Mouse (Mus musculus): ENCODE data around the gene Stard10.

Gene Stard10

DNA sequence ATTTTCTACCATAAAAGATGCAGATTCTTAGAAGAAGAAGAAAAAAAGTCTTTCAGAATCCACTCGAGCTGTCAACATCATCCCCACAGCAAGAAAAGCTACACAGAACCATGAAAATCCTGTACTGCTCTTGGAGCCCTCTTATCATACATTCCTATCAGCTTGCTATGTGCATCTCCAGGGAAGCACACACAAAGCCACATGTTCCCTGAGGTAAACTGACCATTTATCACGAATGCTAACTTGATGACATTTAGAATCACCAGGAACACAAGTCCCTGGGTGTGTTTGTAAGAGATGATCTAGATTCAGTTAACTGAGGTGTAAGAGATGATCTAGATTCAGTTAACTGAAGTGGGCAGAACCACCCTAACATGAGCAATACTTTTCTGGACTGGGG, 10.0 kb upstream of the Stard10 start:
- DNase-seq, result no peak

DNA sequence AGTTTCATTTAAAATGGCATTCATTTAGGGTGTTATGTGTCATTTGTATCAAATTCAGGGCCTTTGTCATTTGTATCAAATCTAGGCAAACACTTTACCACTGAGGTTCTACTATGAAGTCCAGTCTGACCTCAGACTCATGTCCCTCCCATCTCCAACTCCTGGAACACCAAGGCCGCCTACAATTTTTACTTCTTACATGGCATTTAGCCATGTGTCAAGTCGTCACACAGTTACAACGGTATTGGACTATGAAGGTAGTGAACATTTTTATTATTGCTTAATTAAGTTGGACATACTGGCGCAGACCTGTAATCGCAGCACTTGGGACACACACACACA, 6.9 kb upstream of the Stard10 start:
- no peak for DNase-seq

DNA sequence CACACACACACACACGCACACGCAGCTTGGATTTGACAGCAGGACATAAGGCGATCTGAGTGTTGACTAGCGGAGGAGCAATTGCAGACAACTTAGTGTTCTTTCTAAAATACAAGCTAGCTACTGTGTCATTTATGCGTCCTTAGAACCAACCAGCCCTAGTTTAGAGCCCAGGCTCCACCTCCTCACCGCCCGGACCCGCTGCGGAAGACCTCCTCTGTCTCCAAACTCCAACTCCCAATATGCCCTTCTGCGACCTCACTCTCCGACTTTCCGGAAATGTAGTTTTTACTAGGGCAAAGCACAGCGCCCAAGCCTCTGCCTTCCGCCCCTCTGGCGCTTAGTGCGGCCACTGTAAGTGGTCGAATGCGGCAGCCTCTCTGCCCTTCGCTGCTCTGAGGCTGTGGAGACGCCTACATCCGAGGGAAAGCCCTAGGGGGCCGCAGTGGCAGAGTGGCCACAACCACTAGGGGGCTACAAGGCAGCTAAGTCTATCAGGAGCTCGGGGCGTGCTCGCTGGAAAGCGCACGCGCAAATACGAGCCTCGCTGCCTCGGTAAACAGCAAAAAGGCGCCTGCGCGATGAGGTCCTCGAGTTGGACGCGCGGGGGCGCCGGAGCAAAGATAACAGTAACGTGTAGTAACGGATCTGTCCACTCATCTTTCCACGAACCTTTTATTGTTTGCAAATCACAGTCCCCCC, 6.4 kb upstream of the Stard10 start:
- DNase-seq, result peak; percentile 99

DNA sequence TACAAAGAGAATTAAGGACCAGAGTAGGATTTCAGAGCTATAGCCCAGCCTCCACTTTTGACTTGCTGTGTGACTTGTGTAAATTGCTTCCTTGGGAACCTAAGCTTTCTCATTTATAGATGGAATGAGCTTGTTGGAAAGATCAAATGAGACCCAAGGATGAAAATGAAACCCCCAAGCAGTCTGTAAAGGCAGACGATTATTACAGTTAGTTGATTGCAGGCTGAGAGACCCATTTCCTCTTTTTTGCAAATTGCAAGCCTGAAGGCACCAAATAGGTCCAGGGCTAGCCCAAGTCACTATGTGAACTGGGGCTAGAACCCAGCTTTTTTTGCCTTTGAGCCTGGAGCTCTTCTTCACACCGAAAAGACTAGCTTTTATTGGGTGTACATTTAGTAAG, 5.8 kb upstream of the Stard10 start:
- no peak for DNase-seq

DNA sequence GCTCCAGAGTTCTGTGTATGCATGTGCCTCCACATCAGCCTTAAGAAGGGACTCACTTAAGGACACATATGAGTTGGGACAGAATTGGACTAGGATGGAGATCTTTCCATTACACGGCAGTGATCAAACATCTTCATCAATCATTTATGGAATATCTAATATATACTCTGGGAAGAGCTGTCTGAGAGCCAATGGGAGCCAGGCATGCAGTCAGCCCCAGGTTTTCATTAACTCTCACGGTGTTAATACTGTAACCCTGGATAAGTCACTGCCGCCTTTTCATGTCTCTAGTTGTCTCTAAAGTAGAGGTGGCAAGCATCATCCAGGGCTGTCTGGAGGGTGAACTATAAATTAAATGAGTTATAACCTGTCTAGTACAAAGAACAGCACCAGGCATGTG, 3.9 kb upstream of the Stard10 start:
- no peak for DNase-seq

DNA sequence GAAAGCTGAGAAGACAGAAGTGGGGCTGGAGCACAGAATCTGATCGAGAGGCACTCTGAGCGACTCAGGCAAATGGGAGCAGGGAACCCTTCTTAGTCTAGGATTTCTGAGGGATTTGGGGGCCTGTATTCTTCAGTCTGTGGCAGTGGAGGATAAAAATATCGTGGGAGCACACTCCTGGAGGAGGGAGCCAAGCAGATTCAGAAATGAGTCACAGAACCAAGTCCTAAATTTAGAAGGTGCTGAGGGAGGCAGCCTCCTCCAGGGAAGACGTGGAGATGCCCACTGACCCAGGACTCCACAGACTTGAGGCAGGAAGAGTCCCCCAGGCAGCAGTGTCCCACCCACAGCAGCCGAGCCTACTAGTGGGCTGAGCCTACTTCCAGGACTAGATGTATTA, 2.5 kb upstream of the Stard10 start:
- DNase-seq, result no peak

DNA sequence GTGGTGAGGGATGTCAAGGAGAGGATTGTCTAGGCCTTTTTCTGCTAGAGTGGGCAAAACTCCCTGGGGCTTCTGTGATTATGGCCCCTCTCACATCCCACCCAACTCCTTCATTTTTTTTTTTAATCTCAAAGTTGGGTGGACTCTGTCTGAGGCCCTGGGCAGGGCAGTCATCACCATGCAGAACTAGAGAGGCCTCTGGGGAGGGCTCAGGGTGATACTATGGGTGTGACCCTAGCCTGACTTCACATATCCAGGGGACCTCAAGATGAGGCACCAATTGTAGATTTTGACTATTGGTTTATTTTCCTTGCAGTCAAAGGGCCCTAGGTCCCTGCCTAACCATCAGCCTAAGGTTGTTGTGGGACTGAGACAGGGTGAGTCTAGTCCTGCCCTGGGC, 1.2 kb upstream of the Stard10 start:
- no peak for DNase-seq

DNA sequence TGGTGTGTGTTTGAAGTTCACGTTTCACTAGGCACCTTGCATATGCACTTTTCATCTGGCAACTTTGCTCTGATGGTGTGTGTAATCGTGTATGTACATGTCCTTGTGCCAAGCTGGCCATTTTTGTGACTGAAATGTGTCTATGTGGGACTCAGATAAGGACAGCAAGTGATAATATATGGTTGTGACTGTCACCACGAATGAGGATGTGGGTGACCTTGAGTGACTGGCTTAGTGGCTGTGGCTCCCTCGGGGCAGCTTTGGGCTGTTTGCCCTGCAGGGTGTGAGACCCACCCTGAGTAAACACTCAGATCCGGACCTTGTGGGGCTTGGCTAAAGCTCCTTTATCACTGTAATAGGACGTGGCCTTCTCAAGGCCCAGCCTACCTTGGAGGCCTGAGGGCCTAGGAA, 290 bp upstream of the Stard10 start:
- no peak for DNase-seq

DNA sequence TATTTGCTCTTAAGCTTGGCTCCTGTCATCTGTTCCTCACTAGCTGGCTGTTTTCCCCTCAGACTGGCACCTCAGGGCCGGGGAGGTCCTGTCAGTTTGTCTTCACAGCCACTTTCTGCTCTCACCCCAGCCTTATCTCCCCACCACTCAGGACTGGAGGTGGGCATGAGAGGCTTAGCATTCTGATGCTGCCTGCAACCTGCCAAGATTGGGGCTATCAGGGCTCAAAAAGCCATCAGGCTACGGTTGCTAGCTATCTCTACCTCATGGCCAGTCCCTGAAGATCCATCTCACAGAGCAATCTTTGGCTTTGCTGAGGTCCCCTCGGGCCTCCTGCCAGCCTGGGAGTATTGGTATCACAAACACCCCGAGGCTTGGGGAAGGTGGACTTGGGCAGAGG, 2.0 kb downstream of the Stard10 start:
- no peak for DNase-seq

DNA sequence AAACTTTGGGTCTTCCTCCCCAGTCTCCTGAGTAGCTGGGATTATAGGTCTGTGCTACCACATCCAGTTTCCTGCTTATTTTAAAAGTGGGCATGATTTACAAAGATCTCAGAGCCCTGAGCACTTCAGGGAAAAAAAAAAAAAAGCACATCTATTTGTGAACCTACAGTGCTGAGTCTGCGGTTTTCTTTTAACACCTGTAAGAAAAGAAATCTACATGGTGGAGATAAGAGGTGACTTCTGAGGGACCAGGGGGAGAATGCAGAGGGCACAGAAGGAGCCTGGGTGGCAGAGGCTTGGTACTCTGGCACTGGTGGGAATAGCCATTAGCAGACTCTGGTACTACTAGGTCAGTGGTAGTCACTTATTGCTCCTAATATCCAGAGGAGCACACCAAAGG, 2.9 kb downstream of the Stard10 start:
- DNase-seq, result no peak

DNA sequence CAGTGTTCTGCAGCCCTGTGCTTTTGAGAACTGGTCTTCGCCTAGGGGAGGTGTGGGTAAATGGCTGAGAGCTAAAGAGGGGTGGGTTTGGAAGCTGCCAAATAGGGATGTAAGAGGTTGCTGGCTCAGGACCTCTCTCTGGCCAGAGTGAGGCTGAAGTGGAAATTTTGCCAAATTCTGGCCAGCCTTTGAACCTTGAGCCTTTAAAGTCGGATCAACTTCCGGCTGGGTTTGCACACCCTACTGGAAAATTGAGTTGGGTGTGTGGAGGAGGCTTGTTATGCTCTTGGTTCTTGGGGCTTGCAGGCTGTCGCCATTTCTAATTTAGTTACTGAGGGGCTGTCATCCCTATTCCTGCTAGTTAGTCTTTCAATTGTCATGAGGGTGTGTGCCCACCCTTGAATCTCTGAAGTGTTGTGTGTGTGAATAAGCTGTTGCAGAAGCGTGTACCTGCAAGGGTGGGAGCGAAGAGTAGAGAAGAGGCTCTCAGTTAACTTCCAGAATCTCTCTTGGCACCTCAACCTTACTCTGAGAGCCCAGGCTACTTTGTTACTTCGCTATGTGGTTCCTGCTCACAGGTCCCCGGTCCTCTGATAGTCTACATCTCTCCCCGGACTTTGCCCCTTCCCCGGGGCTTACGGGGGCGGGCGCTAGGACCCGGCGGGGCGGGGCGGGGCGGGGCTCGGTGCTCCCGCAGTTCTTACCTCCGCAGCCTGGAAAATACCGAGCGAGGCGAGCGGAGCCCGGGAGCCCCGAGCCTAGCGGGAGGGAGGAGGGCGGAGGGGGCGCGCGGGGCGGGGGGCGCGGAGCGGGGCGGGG, 3.7 kb downstream of the Stard10 start:
- peak; percentile 75 for DNase-seq

DNA sequence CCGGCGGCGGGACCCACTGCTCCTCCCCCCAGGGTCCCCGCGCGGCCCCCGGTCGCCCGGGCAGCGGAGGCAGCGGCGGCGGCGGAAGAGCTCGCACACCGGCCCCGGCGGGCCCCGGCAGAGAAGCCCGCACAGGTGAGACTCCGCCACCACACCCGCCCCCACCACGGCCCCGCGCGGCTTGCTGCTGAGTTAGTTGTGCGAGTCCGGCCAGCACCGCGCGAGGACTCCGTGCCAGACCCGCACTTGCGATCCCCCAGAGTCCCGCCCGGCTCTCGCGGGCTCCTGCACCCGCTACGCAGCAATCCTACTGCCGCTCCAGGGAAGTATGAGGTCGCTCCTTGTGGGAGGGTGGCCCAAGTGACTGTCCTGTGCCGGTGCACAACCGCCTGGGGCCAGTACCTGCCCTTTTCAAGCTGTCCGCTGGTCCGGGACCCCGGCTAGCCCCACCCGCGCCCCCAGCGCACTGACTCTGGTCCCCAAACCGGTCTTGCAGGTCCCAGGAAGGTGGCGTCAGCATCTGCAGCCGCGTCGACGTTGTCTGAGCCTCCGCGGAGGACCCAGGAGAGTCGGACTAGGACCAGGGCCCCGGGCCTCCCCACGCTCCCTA, 4.4 kb downstream of the Stard10 start:
- DNase-seq, result peak; percentile 73

DNA sequence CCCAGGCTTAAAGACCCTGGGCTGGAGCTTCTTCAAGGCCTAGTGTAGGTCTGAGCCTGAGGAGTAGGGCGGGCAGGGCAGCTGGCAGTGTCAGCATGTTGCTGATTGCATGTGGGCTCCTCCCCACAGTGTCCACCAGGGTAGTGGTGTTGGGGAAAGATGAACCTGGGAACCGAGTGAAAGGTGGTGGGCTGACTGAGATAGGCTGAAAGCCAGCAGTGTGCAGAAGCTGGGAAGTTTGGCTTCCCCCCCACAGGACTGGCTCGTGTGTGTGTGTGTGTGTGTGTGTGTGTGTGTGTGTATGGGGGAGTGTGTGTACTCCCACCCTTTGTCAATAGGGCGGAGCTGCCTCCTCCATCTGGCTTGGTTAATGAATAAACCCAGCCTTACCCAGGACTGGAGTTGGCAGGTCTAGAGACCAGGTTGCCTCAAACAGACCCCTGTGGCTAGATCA, 6.3 kb downstream of the Stard10 start:
- peak; percentile 68 for DNase-seq

DNA sequence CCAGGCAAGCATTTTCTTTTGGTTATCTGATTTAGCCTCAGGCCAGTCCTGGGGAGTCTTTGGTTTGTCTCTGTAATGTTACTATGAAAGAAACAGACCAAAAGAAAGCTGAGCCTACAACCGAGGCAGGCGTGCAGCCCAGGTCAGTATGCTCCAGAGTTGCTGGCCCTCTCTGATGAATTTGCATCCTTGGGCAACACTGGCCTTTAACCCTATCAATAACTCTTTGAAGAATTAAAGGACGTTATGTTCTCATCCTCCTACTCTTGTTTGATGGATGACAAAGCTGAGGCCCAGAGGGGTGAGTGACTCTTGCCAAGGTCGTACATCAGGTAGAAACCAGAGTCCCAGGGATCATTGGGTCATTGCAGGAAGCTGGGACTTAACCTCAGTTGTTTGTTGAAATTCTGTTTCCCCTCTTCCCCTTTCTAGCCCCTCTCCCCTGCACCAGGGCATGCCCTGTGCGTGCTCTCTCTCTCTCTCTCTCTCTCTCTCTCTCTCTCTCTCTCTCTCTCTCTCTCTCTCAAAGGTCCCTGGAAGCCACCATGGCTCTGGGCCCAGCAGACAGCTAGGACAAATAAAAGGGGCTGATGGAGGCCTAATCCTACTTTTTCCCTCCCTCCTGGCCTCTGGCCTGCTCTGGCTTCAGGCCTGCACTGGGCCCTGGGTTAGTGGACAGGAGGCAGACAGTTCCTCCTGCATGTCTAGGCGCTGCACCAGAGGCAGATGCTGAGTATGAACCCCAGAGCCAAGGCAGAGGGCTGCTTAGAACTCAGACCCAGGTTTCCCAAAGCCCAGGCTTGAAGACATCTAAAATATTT, 7.5 kb downstream of the Stard10 start:
- no peak for DNase-seq

DNA sequence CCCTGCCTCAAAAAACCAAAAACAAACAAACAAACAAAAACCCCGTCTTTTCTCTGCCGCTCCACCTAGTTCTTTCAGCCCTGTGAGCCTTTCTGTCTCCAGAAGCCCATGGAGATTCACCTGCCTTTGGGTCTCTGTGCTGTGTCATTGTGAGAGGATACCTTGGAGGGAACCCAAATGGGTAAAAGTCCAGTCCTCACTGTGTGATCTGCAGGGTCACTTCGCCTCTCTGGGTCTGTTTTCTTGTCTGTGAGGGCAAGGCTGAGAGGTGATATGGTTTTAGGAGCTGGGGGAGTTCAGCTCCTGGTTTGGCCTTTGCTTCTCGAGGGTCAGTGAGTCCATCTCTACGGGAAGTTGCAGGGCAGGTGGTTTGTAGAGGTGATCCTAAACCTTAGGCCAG, 9.1 kb downstream of the Stard10 start:
- DNase-seq, result peak; percentile 44

DNA sequence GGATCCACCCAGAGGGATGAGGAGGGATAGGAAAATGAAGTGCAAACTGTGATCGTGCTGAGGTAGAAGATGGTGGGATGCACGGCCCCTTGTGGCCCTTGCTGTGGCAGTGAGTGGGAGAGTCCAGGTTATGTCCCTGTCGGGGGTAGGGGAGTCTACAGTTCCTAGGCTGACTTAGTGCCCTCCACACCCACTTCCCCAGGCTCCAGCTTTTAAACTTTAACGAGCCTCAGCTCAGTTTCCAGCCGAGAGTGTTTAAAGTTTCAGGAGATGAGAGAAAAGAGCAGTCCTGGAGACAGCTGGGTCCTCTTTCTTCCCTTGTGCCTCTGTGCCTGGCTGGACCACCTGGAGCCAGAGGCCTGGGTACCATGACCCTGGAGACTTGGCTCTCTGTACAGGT, 10.4 kb downstream of the Stard10 start:
- no peak for DNase-seq

DNA sequence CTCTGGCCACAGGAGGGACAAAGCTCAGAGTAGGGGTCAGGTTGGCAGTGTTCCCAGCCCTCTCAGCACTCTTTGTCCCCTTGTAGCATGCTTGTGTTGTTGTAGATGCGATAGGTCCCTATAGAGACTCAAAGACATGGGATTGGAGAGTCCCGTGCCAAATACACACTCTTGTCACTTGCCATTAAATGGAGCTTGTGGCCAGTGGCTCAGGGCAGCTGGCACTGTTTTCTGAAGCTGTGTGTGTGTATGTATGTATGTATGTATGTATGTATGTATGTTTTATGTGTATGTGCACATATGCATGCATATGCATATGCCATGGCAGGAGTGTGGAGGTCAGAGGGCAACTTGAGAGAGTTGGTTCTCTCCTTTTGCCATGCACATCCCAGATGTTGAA, 10.9 kb downstream of the Stard10 start:
- DNase-seq, result no peak

DNA sequence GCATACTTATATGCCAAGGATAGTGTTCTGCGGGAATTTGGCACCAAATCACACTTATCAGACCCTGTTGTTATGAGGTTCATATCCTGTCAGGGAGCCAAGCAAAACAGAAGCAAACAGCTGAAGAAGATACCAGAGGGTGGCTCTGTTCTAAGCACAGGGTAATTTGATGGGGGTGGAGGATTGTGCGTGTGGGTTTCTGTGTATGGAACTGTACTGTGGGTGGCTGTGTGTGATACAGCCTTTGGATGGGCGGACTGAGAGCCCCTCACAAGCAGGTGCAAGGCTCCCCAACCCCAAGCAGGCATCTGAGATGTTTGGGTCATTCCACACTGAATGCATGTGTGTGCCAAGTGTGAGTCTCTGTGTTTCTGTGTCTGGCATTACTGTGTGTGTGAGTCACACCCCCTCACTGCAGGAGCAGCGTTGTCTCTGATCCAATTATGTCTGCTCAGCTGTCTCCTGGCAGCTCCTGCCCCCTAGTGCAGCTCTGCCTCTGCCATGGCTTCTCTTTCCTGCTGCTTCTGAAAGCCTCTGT, 11.8 kb downstream of the Stard10 start:
- no peak for DNase-seq

DNA sequence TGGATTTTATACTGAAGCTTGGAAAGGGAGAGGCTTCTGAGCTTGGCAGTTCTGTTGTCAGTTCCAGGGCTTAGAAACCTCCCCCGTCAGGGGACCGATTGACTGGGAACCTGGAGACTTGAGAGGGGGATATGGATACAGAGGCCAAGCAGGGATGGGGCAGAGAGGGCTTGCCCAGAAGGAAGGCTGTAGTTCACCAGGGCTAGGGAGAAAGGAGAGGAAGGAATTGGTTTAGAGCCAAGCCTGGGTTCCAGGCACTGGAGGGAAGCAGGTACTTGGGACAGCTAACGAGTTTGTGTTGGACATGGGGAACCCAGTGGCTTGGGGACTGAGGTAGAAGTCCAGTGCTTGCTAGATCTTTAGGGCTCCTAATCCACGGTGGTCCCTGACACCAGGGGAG, 12.7 kb downstream of the Stard10 start:
- no peak for DNase-seq

DNA sequence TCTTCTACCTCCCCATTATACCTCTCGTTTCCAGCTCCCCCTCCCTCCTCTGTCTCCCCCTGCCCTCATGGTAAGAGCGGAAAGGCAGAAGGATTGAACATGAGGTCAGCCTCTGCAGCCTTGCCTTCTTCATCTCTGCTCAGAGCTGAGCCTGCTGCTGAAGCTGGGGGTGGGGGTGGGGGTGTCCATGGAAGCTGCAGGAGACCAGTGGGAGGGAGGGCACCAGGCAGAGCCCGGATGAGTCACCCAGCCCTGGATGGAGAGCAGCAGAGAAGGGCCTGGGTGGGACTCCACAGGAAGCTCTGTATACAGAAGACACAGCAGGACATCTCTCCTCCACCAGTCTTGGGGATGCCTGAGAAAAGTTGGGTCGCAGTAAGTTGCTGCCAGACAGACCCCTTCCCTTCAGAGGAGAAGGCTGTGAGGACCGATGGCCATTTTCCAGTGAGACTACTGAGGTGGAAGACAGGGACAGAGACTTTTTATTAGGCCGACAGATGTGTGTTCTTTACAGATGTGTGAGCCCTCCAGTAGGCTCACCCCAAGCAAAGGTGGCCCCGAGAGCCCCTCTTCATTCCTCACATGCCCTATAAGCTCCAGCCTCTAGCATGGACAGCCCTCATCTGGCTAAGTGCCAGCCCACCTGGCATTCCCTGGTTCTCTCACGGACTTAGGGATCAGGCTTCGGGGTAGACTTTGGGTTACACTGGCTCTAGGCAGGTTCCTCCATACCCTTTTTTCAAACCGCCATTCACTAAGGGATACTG, 13.4 kb downstream of the Stard10 start:
- no peak for DNase-seq

DNA sequence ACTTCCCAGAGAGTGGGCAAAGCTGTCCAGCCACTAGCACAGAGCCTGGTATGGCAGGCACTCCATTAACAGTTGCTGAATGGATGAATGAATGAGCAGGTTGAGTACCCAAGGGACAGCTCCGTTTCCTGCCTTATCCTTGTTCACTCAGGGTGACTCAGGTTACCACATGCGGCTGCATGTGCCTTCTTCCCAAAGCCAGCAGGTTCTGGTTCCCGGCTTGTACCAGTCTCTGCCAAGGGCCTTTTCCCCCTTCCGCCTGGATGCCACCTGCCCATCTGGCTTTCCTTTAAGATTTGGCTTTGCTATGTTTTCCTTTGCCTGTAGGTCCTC, 13.9 kb downstream of the Stard10 start:
- no peak for DNase-seq

DNA sequence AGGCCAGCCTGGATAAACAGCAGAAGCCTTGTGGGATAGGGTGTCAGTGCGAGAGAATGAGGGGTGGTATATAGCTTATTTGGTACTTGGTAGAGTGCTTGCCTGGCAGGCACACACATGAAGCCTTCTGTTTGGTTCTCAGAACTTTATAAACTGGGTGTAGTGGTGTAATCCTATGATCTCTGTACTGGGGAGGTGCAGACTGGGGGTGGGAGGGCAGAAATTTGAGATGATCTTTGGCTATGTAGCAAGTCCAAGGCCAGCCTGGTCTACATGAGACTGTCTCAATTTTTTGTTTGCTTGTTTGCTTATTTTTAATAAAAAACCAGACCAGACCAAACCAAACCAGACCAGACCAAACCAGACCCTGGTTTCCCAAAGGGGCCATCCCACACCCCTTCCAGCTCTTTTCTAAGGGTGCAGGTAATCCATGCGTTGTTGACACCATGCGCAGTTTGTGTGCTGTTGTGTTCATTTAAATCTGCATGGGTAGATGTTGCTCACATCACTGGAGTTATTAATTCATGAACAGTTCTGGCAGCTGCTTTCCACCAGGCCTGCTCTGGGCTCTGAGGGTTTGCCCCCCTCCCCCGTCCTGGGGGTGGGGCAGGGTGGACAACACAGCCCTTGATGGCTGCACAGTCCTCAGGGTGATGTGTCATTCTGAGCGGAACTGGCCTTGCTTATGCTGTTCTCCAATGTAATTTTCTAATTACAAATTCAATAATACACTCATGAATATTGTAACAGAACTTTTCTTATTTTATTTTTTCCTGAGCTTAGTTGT, 15.4 kb downstream of the Stard10 start:
- DNase-seq, result no peak

Measured in kidney, adult 18-20 months (tissue).